Mouse (Mus musculus): ENCODE results near the gene Ptprd. TPM values are rescaled to one million over a fixed set of nuclear protein-coding genes. Genes with fewer than 3 reads are reported as not detected.

Ptprd gene
- polyA plus RNA-seq, 2 experiments: 48.6 to 50.4 TPM

DNA sequence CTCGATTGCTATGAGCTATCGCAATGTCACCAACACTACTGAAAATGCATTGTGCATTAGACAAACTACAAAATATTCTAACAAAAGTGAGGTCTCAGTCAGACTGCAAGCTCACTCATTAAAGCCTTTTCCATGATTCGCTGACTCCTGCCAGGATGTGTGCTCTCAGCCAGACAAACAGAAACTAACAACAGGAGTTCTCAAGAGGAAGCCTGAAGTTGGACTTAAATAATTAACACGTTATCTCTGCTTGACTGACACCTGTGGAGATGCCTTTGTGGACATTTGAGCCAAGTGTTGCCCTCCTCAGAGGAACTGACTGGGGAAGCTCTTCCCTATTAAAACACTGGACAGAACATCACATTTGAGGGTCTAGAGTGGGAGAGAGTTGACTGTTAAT is 1928.9 kb downstream of the Ptprd start:
- Histone ChIP-seq H3K27ac (replicated peaks; ENCODE audit: low read depth, low read length) (no peak overlapping the region), H3K4me1 (ENCODE audit: control insufficient read depth, insufficient read depth, low read length) (no peaks in the 10 kb centered on the region; the same call in 1 of the 2 replicates), H3K4me3 (replicated peaks; ENCODE audit: low read length) (no peak overlapping the region), H3K9ac (ENCODE audit: low read depth, low read length, severe bottlenecking) (no peak overlapping the region), H3K9me3 (ENCODE audit: control insufficient read depth, low read length) (no peaks in the 10 kb centered on the region), H3K36me3 (ENCODE audit: control insufficient read depth, insufficient read depth, low read length) (no peaks in the 10 kb centered on the region), H3K4me2 (replicated peaks; ENCODE audit: low read depth, low read length, severe bottlenecking) (no peak overlapping the region), H3K27me3 (ENCODE audit: control insufficient read depth, insufficient read depth, low read length) (no peaks in the 10 kb centered on the region)
- WGBS: 67% methylated on average over 4 of the region's 4 CpGs
- no peak for TF ChIP-seq POLR2A (IDR thresholded peaks at IDR 0.05; ENCODE audit: borderline replicate concordance, extremely low read depth, insufficient read depth, insufficient read length)
- DNase-seq (ENCODE audit: low spot score) (no peak), ATAC-seq (ENCODE audit: low FRiP score, low read depth) (no peak)

DNA sequence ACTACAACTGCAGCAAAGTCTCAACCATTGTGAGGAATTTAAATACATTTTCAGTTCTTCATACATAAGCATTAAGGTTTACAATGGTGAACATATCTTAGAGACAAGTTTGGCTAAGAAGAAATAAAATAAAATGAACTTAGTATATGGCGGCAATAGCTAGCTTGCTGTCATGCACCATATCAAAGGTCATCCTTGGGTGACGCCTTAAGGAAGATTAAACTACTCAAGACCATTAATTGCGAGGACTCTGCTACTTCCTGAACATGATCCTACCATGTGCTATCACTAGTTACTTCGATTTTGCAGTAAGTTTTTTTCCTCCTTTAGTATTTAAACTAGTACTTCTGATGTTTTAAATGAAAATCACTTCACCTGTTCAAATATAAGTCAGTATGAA is 1949.0 kb downstream of the Ptprd start:
- Histone ChIP-seq H3K4me3 (replicated peaks; ENCODE audit: low read length) (no peak overlapping the region), H3K36me3 (ENCODE audit: control insufficient read depth, insufficient read depth, low read length) (no peaks in the 10 kb centered on the region), H3K4me2 (replicated peaks; ENCODE audit: low read depth, low read length, severe bottlenecking) (no peak overlapping the region), H3K4me1 (ENCODE audit: control insufficient read depth, insufficient read depth, low read length) (peaks cover 7% of the 10 kb centered on the region; the same call in 1 of the 2 replicates), H3K27ac (replicated peaks; ENCODE audit: low read depth, low read length) (no peak overlapping the region), H3K9me3 (ENCODE audit: control insufficient read depth, low read length) (no peaks in the 10 kb centered on the region), H3K27me3 (ENCODE audit: control insufficient read depth, insufficient read depth, low read length) (no peaks in the 10 kb centered on the region), H3K9ac (ENCODE audit: low read depth, low read length, severe bottlenecking) (no peak overlapping the region)
- ATAC-seq (ENCODE audit: low FRiP score, low read depth): no peak
- TF ChIP-seq POLR2A (IDR thresholded peaks at IDR 0.05; ENCODE audit: borderline replicate concordance, extremely low read depth, insufficient read depth, insufficient read length): no peak
- 88% methylated on average over 4 of the region's 4 CpGs for WGBS
- DNase-seq (ENCODE audit: low spot score): no peak

DNA sequence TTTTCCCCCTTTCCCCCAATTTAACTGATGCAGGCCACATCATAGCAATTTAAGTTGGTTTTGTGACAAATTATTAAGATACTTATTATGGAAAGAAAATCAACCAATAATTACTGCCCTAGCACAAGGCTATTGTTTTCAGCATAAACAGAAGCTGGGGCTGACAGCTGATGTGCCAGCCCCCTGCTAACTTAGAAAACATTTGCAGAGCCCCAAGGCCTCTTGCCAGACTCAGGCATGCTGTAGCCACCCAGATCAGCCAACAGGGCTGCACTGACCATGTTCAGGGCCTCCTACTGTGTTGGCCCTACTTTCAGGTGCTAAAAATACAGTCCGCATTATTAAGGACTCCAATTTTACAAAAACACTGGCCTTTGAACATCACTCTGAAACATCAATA is 1951.1 kb downstream of the Ptprd start:
- Histone ChIP-seq H3K27ac (replicated peaks; ENCODE audit: low read depth, low read length) (no peak overlapping the region), H3K4me2 (replicated peaks; ENCODE audit: low read depth, low read length, severe bottlenecking) (no peak overlapping the region), H3K4me3 (replicated peaks; ENCODE audit: low read length) (no peak overlapping the region), H3K9me3 (ENCODE audit: control insufficient read depth, low read length) (no peaks in the 10 kb centered on the region), H3K9ac (ENCODE audit: low read depth, low read length, severe bottlenecking) (no peak overlapping the region), H3K36me3 (ENCODE audit: control insufficient read depth, insufficient read depth, low read length) (no peaks in the 10 kb centered on the region), H3K4me1 (ENCODE audit: control insufficient read depth, insufficient read depth, low read length) (peaks cover 7% of the 10 kb centered on the region; the same call in 1 of the 2 replicates), H3K27me3 (ENCODE audit: control insufficient read depth, insufficient read depth, low read length) (no peaks in the 10 kb centered on the region)
- 95% methylated on average over 1 of the region's 1 CpGs for WGBS
- TF ChIP-seq POLR2A (IDR thresholded peaks at IDR 0.05; ENCODE audit: borderline replicate concordance, extremely low read depth, insufficient read depth, insufficient read length): no peak
- ATAC-seq (ENCODE audit: low FRiP score, low read depth) (no peak), DNase-seq (ENCODE audit: low spot score) (no peak)

DNA sequence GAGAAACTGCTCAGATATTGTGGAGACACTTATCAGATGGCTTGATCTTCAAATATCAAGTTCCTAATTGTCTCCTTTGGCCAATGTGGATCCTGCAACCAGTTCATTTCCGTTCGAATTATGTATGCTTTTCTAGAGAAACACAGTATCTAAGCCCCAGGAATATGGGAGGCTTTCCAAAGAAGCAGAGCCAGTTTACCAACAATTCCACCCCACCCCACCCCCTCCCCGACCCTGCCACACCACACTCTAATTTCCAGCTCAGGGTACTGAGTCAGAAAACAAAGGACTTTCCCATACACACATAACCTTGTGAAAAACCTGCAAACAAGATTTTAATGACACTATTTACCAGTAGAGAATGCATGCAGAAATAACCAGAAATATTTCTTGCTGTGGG is 1951.5 kb downstream of the Ptprd start:
- H3K27me3 ChIP-seq (ENCODE audit: control insufficient read depth, insufficient read depth, low read length): no peaks in the 10 kb centered on the region
- H3K36me3 ChIP-seq (ENCODE audit: control insufficient read depth, insufficient read depth, low read length): no peaks in the 10 kb centered on the region
- H3K4me2 ChIP-seq (replicated peaks; ENCODE audit: low read depth, low read length, severe bottlenecking): no peak overlapping the region
- WGBS: 67% methylated on average over 3 of the region's 3 CpGs
- no peak for DNase-seq (ENCODE audit: low spot score)
- no peak for TF ChIP-seq POLR2A (IDR thresholded peaks at IDR 0.05; ENCODE audit: borderline replicate concordance, extremely low read depth, insufficient read depth, insufficient read length)
- H3K4me1 ChIP-seq (ENCODE audit: control insufficient read depth, insufficient read depth, low read length): peaks cover 7% of the 10 kb centered on the region; the same call in 1 of the 2 replicates
- no peak for ATAC-seq (ENCODE audit: low FRiP score, low read depth)
- H3K4me3 ChIP-seq (replicated peaks; ENCODE audit: low read length): no peak overlapping the region
- H3K9me3 ChIP-seq (ENCODE audit: control insufficient read depth, low read length): no peaks in the 10 kb centered on the region
- no peak overlapping the region for H3K27ac ChIP-seq (replicated peaks; ENCODE audit: low read depth, low read length)
- no peak overlapping the region for H3K9ac ChIP-seq (ENCODE audit: low read depth, low read length, severe bottlenecking)

DNA sequence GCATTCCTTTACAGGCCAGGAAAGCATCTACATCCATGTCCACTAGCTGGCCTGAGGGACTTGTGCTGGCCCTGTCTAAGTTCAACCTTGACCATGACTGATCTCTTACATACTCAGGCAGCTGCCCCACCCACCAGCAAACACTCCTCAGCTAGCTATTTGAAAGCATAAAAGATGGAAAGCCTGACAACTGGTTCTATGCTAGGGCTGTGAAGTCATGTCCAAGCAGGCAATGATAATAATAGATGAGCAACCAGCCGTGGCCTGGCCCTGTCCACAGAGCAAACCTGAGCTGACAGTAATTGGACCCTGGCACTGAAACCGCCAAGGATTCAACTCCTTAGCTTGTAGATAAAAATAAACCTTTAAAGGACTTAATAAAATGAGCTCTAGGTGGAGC is 1952.1 kb downstream of the Ptprd start:
- ATAC-seq (ENCODE audit: low FRiP score, low read depth) (peak; percentile 37; the same call in 1 of the 2 replicates), DNase-seq (ENCODE audit: low spot score) (peak; percentile 21)
- no peak for TF ChIP-seq POLR2A (IDR thresholded peaks at IDR 0.05; ENCODE audit: borderline replicate concordance, extremely low read depth, insufficient read depth, insufficient read length)
- Histone ChIP-seq H3K9me3 (ENCODE audit: control insufficient read depth, low read length) (no peaks in the 10 kb centered on the region), H3K4me3 (replicated peaks; ENCODE audit: low read length) (no peak overlapping the region), H3K27ac (replicated peaks; ENCODE audit: low read depth, low read length) (no peak overlapping the region), H3K27me3 (ENCODE audit: control insufficient read depth, insufficient read depth, low read length) (no peaks in the 10 kb centered on the region), H3K9ac (ENCODE audit: low read depth, low read length, severe bottlenecking) (no peak overlapping the region), H3K4me1 (ENCODE audit: control insufficient read depth, insufficient read depth, low read length) (peaks cover 7% of the 10 kb centered on the region; the same call in 1 of the 2 replicates), H3K4me2 (replicated peaks; ENCODE audit: low read depth, low read length, severe bottlenecking) (no peak overlapping the region), H3K36me3 (ENCODE audit: control insufficient read depth, insufficient read depth, low read length) (no peaks in the 10 kb centered on the region)
- WGBS: 48% methylated on average over 2 of the region's 2 CpGs

DNA sequence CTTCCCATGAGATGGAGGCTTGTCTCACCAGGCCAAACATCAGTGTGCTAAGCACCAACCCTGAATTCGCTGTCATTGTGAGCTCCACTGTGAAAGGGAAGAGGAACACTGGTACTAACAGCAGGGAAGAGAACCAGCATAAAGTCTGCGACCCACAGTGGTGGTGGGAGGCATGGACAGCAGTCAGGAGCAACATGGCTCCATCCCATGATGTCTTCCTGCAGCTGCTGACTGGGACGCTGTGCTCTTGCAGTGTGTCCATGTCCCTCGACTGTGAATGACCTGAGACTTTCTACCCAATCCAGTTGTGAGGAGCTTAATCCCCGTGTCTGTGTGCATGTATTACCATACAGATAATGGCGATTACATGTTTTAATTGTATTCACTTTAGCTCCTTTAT is 1967.4 kb downstream of the Ptprd start:
- Histone ChIP-seq H3K36me3 (ENCODE audit: control insufficient read depth, insufficient read depth, low read length) (no peaks in the 10 kb centered on the region), H3K4me2 (replicated peaks; ENCODE audit: low read depth, low read length, severe bottlenecking) (no peak overlapping the region), H3K4me3 (replicated peaks; ENCODE audit: low read length) (no peak overlapping the region), H3K4me1 (ENCODE audit: control insufficient read depth, insufficient read depth, low read length) (no peaks in the 10 kb centered on the region), H3K9me3 (ENCODE audit: control insufficient read depth, low read length) (no peaks in the 10 kb centered on the region), H3K27ac (replicated peaks; ENCODE audit: low read depth, low read length) (no peak overlapping the region), H3K9ac (ENCODE audit: low read depth, low read length, severe bottlenecking) (no peak overlapping the region), H3K27me3 (ENCODE audit: control insufficient read depth, insufficient read depth, low read length) (no peaks in the 10 kb centered on the region)
- no peak for TF ChIP-seq POLR2A (IDR thresholded peaks at IDR 0.05; ENCODE audit: borderline replicate concordance, extremely low read depth, insufficient read depth, insufficient read length)
- WGBS: 80% methylated on average over 6 of the region's 6 CpGs
- ATAC-seq (ENCODE audit: low FRiP score, low read depth) (no peak), DNase-seq (ENCODE audit: low spot score) (no peak)
